Mouse (Mus musculus): ENCODE results near the gene Uggt1. TPM values are rescaled to one million over a fixed set of nuclear protein-coding genes. Genes with fewer than 3 reads are reported as not detected.
A peak's percentile ranks its signal among the peaks of the same experiment; 100 is the strongest.

Gene Uggt1
- 44.7 and 52.1 TPM in 2 replicates for polyA plus RNA-seq (2015; fragmentation: Nextera tagmentation; extraction: Ambion mirVana)

DNA sequence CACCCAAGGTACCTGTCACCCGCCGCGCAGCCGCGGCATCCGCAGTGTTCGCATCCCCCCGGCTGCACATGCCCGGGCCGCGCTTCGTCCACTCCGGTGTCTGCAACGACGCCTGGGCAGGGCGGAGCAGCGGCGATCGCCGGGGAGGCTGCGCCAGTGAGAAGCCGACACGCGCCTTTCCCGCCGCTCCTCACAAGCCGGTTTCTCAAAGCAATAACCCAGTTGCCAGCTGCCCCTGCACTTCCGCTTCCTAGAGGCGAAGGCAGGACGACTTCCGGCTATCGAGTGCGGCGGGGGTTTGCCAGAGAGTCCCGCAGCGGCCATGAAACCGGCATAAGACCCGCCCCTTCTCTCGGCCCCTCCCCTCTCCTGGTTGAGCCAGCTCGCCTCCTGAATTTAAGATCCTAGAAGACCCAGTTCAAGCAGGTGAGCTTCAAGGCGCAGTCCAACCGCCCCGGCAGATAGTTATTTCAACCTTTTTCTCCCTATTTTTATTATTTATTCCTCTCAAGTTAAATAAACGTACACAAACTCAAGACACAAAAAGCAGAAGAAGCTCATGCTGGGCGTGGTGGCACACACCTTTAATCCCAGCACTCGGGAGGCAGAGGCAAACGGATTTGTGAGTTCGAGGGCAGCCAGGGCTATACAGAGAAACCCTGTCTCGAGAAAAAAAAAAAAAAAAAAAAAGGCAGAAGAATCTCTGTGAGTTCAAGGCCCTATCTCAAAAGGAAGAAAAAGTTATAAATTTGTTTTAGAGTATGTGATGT, at the start of gene Uggt1:
Gene Uggt1, minus strand, starts transcription at position 663 of the 770 bp plus-strand sequence.
- Histone ChIP-seq H3K4me3 (peak within 1 kb of the TSS; percentile 65), H3K9me3 (no peaks in the 10 kb centered on the region), H3K4me2 (peak within 1 kb of the TSS; percentile 74), H3K27me3 (no peaks in the 10 kb centered on the region), H3K4me1 (replicated peaks) (peaks cover 21% of the 10 kb centered on the region), H3K36me3 (no peaks in the 10 kb centered on the region), H3K27ac (replicated peaks) (peak within 1 kb of the TSS; percentile 80), H3K9ac (peak within 1 kb of the TSS; percentile 64)
- ATAC-seq (ENCODE audit: low FRiP score, low read depth) = peak; percentile 98
- WGBS = 3% methylated on average over 48 of the region's 49 CpGs

GRCm38 (mm10) chr1:36293470-36293869, 49.0 kb upstream of the Uggt1 start:
- Histone ChIP-seq H3K9me3 (no peaks in the 10 kb centered on the region), H3K9ac (no peak overlapping the region), H3K27ac (replicated peaks) (no peak overlapping the region), H3K36me3 (no peaks in the 10 kb centered on the region), H3K4me3 (no peak overlapping the region), H3K27me3 (no peaks in the 10 kb centered on the region; the same call in 1 of the 2 replicates), H3K4me2 (no peak overlapping the region), H3K4me1 (replicated peaks) (no peaks in the 10 kb centered on the region)
- ATAC-seq (ENCODE audit: low FRiP score, low read depth) = no peak
- WGBS = 90% methylated on average over 8 of the region's 8 CpGs

- H3K27ac ChIP-seq (replicated peaks) = no peak overlapping the region
- 90% methylated on average over 6 of the region's 6 CpGs for WGBS
- H3K4me2 ChIP-seq = no peak overlapping the region
- H3K27me3 ChIP-seq = no peaks in the 10 kb centered on the region
- H3K9me3 ChIP-seq = no peaks in the 10 kb centered on the region
- H3K36me3 ChIP-seq = no peaks in the 10 kb centered on the region
- ATAC-seq (ENCODE audit: low FRiP score, low read depth) = no peak
- no peaks in the 10 kb centered on the region for H3K4me1 ChIP-seq (replicated peaks)
- H3K9ac ChIP-seq = no peak overlapping the region
- no peak overlapping the region for H3K4me3 ChIP-seq
Measured at GRCm38 (mm10) chr1:36281849-36282248, 37.3 kb upstream of the Uggt1 start.

DNA sequence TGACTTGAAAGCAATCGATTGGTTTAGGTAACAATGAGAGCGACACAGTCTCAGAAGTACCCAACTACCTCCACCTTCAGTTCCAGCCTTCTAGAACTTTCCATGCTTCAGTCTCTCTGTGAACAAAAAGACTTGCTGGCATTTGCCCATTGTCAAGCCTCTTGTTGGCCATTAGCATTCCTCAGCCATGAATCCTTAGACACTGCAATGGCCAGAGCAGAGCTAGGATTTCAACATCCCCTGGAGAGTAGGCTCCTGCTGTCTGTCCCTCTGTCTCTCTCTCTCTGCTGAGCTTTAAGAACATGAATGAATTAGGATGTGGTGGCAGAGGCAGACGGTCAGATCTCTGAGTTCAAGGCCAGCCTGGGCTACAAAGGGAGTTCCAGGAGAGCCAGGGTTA, 36.4 kb upstream of the Uggt1 start:
- Histone ChIP-seq H3K4me3 (no peak overlapping the region), H3K27ac (replicated peaks) (no peak overlapping the region), H3K9ac (no peak overlapping the region), H3K4me2 (no peak overlapping the region), H3K4me1 (replicated peaks) (no peaks in the 10 kb centered on the region), H3K27me3 (no peaks in the 10 kb centered on the region), H3K36me3 (no peaks in the 10 kb centered on the region), H3K9me3 (no peaks in the 10 kb centered on the region)
- 91% methylated on average over 3 of the region's 3 CpGs for WGBS
- no peak for ATAC-seq (ENCODE audit: low FRiP score, low read depth)

GRCm38 (mm10) chr1:36279202-36279601, 34.7 kb upstream of the Uggt1 start:
- ATAC-seq (ENCODE audit: low FRiP score, low read depth) = no peak

DNA sequence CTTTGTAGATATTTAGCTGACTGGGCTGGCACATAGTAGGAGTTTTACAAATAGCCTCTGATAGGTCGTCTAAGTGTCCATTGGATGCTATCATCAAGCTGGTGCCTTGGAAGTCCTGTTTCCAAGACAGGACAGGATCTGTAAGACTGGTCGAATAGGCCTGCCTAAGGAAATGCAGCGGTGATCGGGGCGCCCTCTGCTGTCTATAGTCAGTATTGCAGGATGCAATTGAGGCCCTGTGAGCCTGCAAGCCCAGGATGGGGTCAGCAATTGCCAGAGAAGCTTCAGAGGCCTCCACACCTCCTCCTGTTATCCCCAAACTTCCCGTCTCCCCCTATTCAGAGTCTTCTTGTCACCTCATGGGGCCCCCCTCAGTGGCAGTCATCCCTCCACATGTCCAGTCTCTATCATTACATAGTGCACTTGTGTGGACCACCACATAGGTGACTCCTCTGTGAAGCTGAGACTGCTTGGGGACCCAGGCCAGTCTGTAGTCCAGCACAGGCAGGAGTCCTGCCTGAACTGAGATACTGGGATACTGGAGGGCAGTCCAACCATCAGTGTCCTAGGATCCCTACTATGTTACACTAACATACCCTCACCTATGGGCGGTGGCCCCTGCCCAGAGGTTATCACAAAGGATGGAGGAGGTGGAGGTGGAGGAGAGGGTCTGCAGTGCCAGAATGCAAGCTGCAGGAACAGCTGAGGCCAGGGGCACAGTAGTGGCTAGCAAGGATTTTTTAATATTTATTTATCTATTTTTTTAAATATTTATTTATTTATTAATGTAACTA, 32.9 kb upstream of the Uggt1 start:
- no peaks in the 10 kb centered on the region for H3K9me3 ChIP-seq
- WGBS = 20% methylated on average over 7 of the region's 7 CpGs
- H3K36me3 ChIP-seq = no peaks in the 10 kb centered on the region
- no peak overlapping the region for H3K9ac ChIP-seq
- no peak overlapping the region for H3K27ac ChIP-seq (replicated peaks)
- H3K27me3 ChIP-seq = no peaks in the 10 kb centered on the region
- no peak overlapping the region for H3K4me2 ChIP-seq
- H3K4me1 ChIP-seq (replicated peaks) = no peaks in the 10 kb centered on the region
- H3K4me3 ChIP-seq = no peak overlapping the region
- 0 out of 2 replicates have a peak, but pooled peaks have one; percentile 46 for ATAC-seq (ENCODE audit: low FRiP score, low read depth)

More at GRCm38 (mm10) chr1:36279202-36279601, 34.7 kb upstream of the Uggt1 start:
- no peaks in the 10 kb centered on the region for H3K9me3 ChIP-seq
- no peak overlapping the region for H3K9ac ChIP-seq
- no peaks in the 10 kb centered on the region for H3K27me3 ChIP-seq
- no peak overlapping the region for H3K4me3 ChIP-seq
- no peaks in the 10 kb centered on the region for H3K36me3 ChIP-seq
- no peak overlapping the region for H3K4me2 ChIP-seq
- 32% methylated on average over 3 of the region's 3 CpGs for WGBS
- H3K4me1 ChIP-seq (replicated peaks) = no peaks in the 10 kb centered on the region
- H3K27ac ChIP-seq (replicated peaks) = no peak overlapping the region

- H3K9ac ChIP-seq = no peak overlapping the region
- H3K27me3 ChIP-seq = no peaks in the 10 kb centered on the region
- no peak overlapping the region for H3K27ac ChIP-seq (replicated peaks)
- no peak overlapping the region for H3K4me3 ChIP-seq
- H3K4me1 ChIP-seq (replicated peaks) = no peaks in the 10 kb centered on the region
- H3K36me3 ChIP-seq = no peaks in the 10 kb centered on the region
- no peaks in the 10 kb centered on the region for H3K9me3 ChIP-seq
- WGBS = 58% methylated on average over 13 of the region's 13 CpGs
- ATAC-seq (ENCODE audit: low FRiP score, low read depth) = no peak
- H3K4me2 ChIP-seq = no peak overlapping the region
Measured at GRCm38 (mm10) chr1:36275635-36276389, 31.3 kb upstream of the Uggt1 start.

DNA sequence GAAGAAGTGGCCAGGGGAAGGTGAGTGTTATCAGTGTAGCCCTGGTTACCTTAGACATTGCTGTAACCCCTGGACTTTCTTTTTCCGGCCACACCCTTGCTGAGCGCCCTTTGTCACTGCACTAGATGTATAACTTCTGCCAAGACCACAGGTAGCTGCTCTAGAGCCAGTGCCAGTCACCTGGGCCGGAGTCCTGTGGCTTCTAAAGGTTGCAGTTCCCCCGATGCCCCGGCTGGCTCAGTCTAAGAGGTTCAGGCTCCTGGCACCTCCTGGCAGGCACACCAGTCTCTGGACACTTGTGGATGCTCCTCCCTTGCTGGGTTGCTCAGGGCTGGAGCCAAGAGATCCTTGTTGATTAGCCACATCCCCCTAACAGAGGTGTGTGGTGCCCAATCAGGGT, 29.9 kb upstream of the Uggt1 start, which contains the start of gene Neurl3:
Gene Neurl3, minus strand, starts transcription at position 225 of the 400 bp plus-strand sequence.
- Histone ChIP-seq H3K9me3 (no peaks in the 10 kb centered on the region), H3K9ac (no peak within 1 kb of the TSS), H3K4me1 (replicated peaks) (no peaks in the 10 kb centered on the region), H3K36me3 (no peaks in the 10 kb centered on the region), H3K27ac (replicated peaks) (no peak within 1 kb of the TSS), H3K4me2 (no peak within 1 kb of the TSS), H3K4me3 (no peak within 1 kb of the TSS), H3K27me3 (no peaks in the 10 kb centered on the region)
- WGBS = 88% methylated on average over 5 of the region's 5 CpGs
- no peak for ATAC-seq (ENCODE audit: low FRiP score, low read depth)

GRCm38 (mm10) chr1:36273288-36273687, 28.8 kb upstream of the Uggt1 start:
- no peak for ATAC-seq (ENCODE audit: low FRiP score, low read depth)
- Histone ChIP-seq H3K4me1 (replicated peaks) (no peaks in the 10 kb centered on the region), H3K9ac (no peak overlapping the region), H3K4me2 (no peak overlapping the region), H3K4me3 (no peak overlapping the region), H3K27me3 (no peaks in the 10 kb centered on the region), H3K27ac (replicated peaks) (no peak overlapping the region), H3K9me3 (no peaks in the 10 kb centered on the region), H3K36me3 (no peaks in the 10 kb centered on the region)
- 37% methylated on average over 9 of the region's 9 CpGs for WGBS

DNA sequence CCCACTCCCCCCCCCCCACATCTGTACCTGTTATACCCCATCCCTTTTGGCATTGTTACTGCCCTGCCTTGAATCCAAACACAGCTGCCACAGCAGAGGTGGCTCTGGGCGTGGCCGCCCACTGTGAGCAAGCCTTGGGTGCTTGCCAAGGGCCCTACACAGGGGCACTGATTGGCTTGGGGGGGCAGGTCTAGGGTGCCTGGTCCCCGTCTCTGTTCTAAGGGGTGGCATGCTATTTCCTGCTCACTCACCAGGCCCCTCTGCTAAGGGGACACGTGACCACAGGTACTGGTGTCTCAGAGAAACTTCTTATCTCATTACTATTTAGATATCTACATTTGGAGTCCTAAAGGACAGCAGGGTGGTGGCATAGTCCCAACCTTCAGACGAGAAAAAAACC, 28.0 kb upstream of the Uggt1 start:
- Histone ChIP-seq H3K4me3 (no peak overlapping the region), H3K9me3 (no peaks in the 10 kb centered on the region), H3K4me2 (no peak overlapping the region), H3K36me3 (no peaks in the 10 kb centered on the region), H3K27ac (replicated peaks) (no peak overlapping the region), H3K9ac (no peak overlapping the region), H3K27me3 (no peaks in the 10 kb centered on the region), H3K4me1 (replicated peaks) (no peaks in the 10 kb centered on the region)
- ATAC-seq (ENCODE audit: low FRiP score, low read depth) = no peak
- WGBS = 70% methylated on average over 5 of the region's 5 CpGs

DNA sequence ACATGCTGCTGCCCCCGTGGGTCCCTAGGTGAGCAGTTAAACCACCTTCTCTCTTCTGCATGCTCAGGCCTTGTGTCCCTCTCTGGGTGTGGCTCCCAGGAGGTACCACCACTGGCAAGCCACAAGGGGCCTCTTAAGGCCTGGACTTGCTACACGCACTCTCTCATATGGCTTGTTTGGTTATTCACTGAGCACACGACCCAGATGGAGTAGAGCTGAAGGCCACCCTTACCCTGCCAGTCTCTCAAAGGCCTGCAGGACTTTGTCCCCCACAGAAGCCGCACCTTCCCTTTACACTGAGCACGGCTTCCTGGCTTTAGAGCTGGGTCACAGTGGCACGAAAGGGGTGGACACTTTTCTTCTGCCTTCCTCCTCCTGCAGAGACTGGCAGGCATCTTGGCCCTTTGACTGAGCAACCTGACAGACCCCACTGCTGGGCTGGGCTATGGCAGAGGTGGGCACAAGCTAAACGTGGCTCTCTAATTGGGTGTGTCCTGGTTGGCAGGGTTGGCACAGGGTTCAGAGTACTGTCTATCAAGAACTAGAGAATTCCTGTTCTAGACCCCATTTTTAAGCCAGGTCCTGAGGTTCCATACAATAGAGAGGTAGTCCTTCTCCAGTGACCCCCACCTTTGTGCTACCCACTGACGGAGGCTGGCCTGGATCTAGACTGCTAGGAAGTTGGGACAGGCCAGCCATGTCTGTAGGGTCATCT, 27.2 kb upstream of the Uggt1 start:
- no peaks in the 10 kb centered on the region for H3K9me3 ChIP-seq
- WGBS = 77% methylated on average over 8 of the region's 8 CpGs
- H3K4me2 ChIP-seq = no peak overlapping the region
- no peak for ATAC-seq (ENCODE audit: low FRiP score, low read depth)
- H3K4me1 ChIP-seq (replicated peaks) = no peaks in the 10 kb centered on the region
- no peaks in the 10 kb centered on the region for H3K36me3 ChIP-seq
- no peak overlapping the region for H3K9ac ChIP-seq
- no peak overlapping the region for H3K4me3 ChIP-seq
- H3K27ac ChIP-seq (replicated peaks) = no peak overlapping the region
- no peaks in the 10 kb centered on the region for H3K27me3 ChIP-seq

All from hindbrain, embryonic 15.5 days (tissue).